Mouse (Mus musculus): ENCODE data around the gene Rhbdl1.

DNA sequence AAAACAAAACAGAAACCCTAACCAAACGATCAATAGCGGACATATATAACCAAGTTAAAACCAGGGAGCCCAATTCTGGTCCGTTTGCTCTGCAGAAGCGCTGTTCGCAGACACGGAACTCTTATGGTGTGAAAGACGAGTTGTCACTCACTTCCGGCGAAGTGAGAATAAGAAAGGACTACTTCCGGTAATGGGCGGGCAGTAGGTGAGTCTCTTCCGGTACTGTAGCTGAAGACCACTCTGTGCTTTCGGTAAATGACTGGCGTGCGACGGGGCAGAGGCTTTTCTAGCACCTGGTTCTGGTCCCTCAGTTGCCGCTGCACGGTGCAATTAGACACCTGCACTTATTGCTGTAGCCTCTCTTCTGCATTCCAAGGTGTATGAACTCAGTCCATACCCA is 13.6 kb downstream of the Rhbdl1 start, which contains the start of gene Wdr24:
- TF ChIP-seq CEBPB (IDR thresholded peaks at IDR 0.05; ENCODE audit: insufficient read depth, poor library complexity, severe bottlenecking) (no peak), MAX (IDR thresholded peaks at IDR 0.05; ENCODE audit: low read depth) (peak; percentile 60), POLR2A (IDR thresholded peaks at IDR 0.05; ENCODE audit: insufficient read length, low read depth) (peak; percentile 62), REST (IDR thresholded peaks at IDR 0.05; ENCODE audit: insufficient read depth, insufficient read length) (no peak), TCF12 (IDR thresholded peaks at IDR 0.05; ENCODE audit: insufficient read depth, poor library complexity, severe bottlenecking) (no peak), POLR2AphosphoS2 (IDR thresholded peaks at IDR 0.05; ENCODE audit: insufficient read length, low read depth) (peak; percentile 57), MYOG (IDR thresholded peaks at IDR 0.05; ENCODE audit: control insufficient read depth in 1 of 3, insufficient read depth in 1 of 3, insufficient read length in 2 of 3, low read depth in 2 of 3) (no peak), MYOD1 (IDR thresholded peaks at IDR 0.05; ENCODE audit: control insufficient read depth in 1 of 3, insufficient read length in 2 of 3, low read depth in 2 of 3) (no peak), E2F4 (IDR thresholded peaks at IDR 0.05; ENCODE audit: insufficient read depth) (no peak), TCF3 (IDR thresholded peaks at IDR 0.05; ENCODE audit: insufficient read length, low read depth) (no peak), SRF (IDR thresholded peaks at IDR 0.05; ENCODE audit: control insufficient read depth, insufficient read length, low read depth) (peak; percentile 52), USF1 (IDR thresholded peaks at IDR 0.05; ENCODE audit: low read depth) (no peak)
